Mouse (Mus musculus) MEL (cell line): ENCODE measurements around the gene Brms1.
A peak's percentile ranks its signal among the peaks of the same experiment; 100 is the strongest.

Experiments
- CHD1 ChIP-seq: IDR thresholded peaks from 2 replicates; pipeline ENCODE4 v1.6.1; 2012; ENCODE audit warnings: low read depth, mild to moderate bottlenecking, inconsistent platforms, low read length, improper control_type of control experiment
- CTCF ChIP-seq, 3 experiments: IDR thresholded peaks in 2 of 3; conservative IDR thresholded peaks in 1 of 3; 2 replicates each; pipeline ENCODE4 v1.5.1; 2011 to 2012; ENCODE audit warnings: low read length in 3 of 3, low read depth in 2 of 3, mild to moderate bottlenecking in 2 of 3, improper control_type of control experiment in 1 of 3, inconsistent platforms in 1 of 3, mixed read lengths in 1 of 3, moderate library complexity in 1 of 3; ENCODE audit not compliant: control insufficient read depth in 1 of 3, insufficient read depth in 1 of 3, poor library complexity in 1 of 3, severe bottlenecking in 1 of 3
- KAT2A ChIP-seq: conservative IDR thresholded peaks from 2 replicates; pipeline ENCODE4 v1.6.1; 2012; ENCODE audit warnings: low read depth, low read length, improper control_type of control experiment, inconsistent platforms
- MEF2A ChIP-seq: IDR thresholded peaks from 2 replicates; pipeline ENCODE4 v1.6.1; 2014; ENCODE audit warnings: low read depth, mild to moderate bottlenecking, inconsistent platforms, low read length, improper control_type of control experiment; ENCODE audit not compliant: poor library complexity, insufficient replicate concordance, severe bottlenecking; ENCODE audit errors: extremely low read depth

GRCm38 (mm10) chr19:5056251-5056650 is 15.1 kb downstream of the Brms1 start:
- TF ChIP-seq KAT2A = no peak
- TF ChIP-seq CHD1 = no peak
- TF ChIP-seq MEF2A = no peak
- peak; percentile 72 to 84 (median 79) for TF ChIP-seq CTCF (IDR thresholded peaks at IDR 0.05 in 2 of 3, conservative IDR thresholded peaks at IDR 0.05 in 1 of 3; ENCODE audit: control insufficient read depth in 1 of 3, insufficient read depth in 1 of 3, low read depth in 2 of 3, low read length in 3 of 3, poor library complexity in 1 of 3, severe bottlenecking in 1 of 3)
